Mouse (Mus musculus) retina, postnatal 1 day (tissue): ENCODE results near the gene Dhx35.

ENCODE experiments used
- DNase-seq: peaks from one replicate; pipeline ENCODE4 v3.0.0-alpha.2; 2012

Gene Dhx35

DNA sequence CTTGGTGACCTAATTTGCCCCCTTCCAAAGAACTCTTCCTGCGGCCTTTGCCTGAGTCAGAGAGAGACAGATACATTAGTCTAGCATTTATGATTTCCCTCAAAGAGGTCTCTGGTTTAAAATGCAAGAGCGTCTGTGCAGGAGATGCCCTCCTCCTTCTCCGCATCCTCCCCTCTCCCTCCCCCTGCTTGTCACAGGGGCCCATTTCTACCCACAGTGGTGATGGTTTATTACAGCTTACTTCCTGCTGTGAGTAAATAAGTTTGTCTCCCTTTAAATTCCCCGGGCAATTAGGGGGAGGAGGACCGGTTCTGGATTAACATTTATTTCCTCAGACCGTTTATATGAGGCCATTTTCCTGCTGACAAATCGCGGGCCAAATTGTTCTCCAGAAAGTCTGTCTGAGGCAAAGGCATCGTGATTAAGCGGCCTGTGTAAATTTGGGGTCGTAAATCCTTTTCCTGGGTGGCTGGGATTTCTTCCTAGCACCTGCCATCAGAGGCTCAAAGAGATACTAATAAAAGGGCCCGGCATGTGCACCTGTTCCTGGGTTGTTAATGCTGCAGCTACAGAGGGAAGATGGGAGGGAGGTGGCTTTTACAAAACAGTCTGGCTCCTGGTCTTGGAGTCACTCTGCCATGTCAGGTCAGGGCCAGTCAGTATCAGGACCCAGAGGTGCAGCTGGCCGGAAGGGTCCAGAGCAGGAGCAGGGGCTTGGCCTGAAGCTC lies 104.0 kb downstream of the Dhx35 start:
- no peak for DNase-seq
